Mouse (Mus musculus) gonadal fat pad, adult 2 months (tissue): ENCODE data around the gene Mylk4. TPM values are rescaled to one million over a fixed set of nuclear protein-coding genes. Genes with fewer than 3 reads are reported as not detected.

Source experiments
- DNase-seq: peaks from one replicate; pipeline ENCODE4 v3.0.0-alpha.2; 2012; ENCODE audit warnings: low read depth
- polyA plus RNA-seq: library from polyadenylated mRNA; depleted of rRNA; stranded (reverse); fragments of >200 nt; gene quantifications from 2 replicates; pipeline ENCODE4 v1.2.3, GENCODE M21; 2012

Mylk4 gene
- polyA plus RNA-seq, 1 experiment = 0.15 TPM

GRCm38 (mm10) chr13:32797085-32797484, 13.3 kb upstream of the Mylk4 start:
- DNase-seq = no peak

GRCm38 (mm10) chr13:32795166-32795565, 11.4 kb upstream of the Mylk4 start:
- DNase-seq = no peak

- DNase-seq = peak; percentile 54
These were observed 10.9 kb upstream of the Mylk4 start for GRCm38 (mm10) chr13:32794619-32795018.

- DNase-seq = no peak
These were observed 6.0 kb upstream of the Mylk4 start for GRCm38 (mm10) chr13:32789781-32790180.

GRCm38 (mm10) chr13:32787584-32787983, 3.8 kb upstream of the Mylk4 start:
- DNase-seq = no peak

- DNase-seq = no peak
These were observed 699 bp downstream of the Mylk4 start for GRCm38 (mm10) chr13:32783055-32783454.

- no peak for DNase-seq
These were observed 4.9 kb downstream of the Mylk4 start for GRCm38 (mm10) chr13:32778861-32779260.

- DNase-seq = no peak
These were observed 7.4 kb downstream of the Mylk4 start for GRCm38 (mm10) chr13:32776350-32776749.

- peak; percentile 52 for DNase-seq
These were observed 7.9 kb downstream of the Mylk4 start for GRCm38 (mm10) chr13:32775889-32776288.

- no peak for DNase-seq
These were observed 13.8 kb downstream of the Mylk4 start for GRCm38 (mm10) chr13:32769960-32770359.

- DNase-seq = no peak
These were observed 15.7 kb downstream of the Mylk4 start for GRCm38 (mm10) chr13:32768104-32768503.

GRCm38 (mm10) chr13:32764448-32764847, 19.3 kb downstream of the Mylk4 start:
- DNase-seq = no peak

- DNase-seq = no peak
These were observed 20.6 kb downstream of the Mylk4 start for GRCm38 (mm10) chr13:32763141-32763540.

GRCm38 (mm10) chr13:32760795-32761194, 23.0 kb downstream of the Mylk4 start:
- no peak for DNase-seq

GRCm38 (mm10) chr13:32759036-32759435, 24.7 kb downstream of the Mylk4 start:
- no peak for DNase-seq

- DNase-seq = no peak
These were observed 31.6 kb downstream of the Mylk4 start for GRCm38 (mm10) chr13:32752066-32752657.

- no peak for DNase-seq
These were observed 33.2 kb downstream of the Mylk4 start for GRCm38 (mm10) chr13:32750507-32750906.

- DNase-seq = no peak
These were observed 35.3 kb downstream of the Mylk4 start for GRCm38 (mm10) chr13:32748421-32748820.

GRCm38 (mm10) chr13:32741161-32741560, 42.6 kb downstream of the Mylk4 start:
- DNase-seq = no peak

- DNase-seq = no peak
These were observed 52.5 kb downstream of the Mylk4 start for GRCm38 (mm10) chr13:32731283-32731682.

GRCm38 (mm10) chr13:32724606-32725005, 59.1 kb downstream of the Mylk4 start:
- DNase-seq = no peak

GRCm38 (mm10) chr13:32721717-32722116, 62.0 kb downstream of the Mylk4 start:
- no peak for DNase-seq

- no peak for DNase-seq
These were observed 64.5 kb downstream of the Mylk4 start for GRCm38 (mm10) chr13:32719284-32719683.

GRCm38 (mm10) chr13:32717709-32718108, 66.0 kb downstream of the Mylk4 start:
- DNase-seq = no peak
